Mouse (Mus musculus) E14TG2a.4 (cell line): ENCODE data around the gene Pheta1.

Source experiments
- H3K27me3 ChIP-seq: 2 replicates; pipeline ENCODE4 v1.6.1; 2014; ENCODE audit warnings: low read length, control low read depth; ENCODE audit not compliant: insufficient read depth
- H3K36me3 ChIP-seq: 2 replicates; pipeline ENCODE4 v1.6.1; 2014; ENCODE audit warnings: low read length, control low read depth; ENCODE audit not compliant: insufficient read depth
- H3K4me1 ChIP-seq: replicated peaks from 2 replicates; pipeline ENCODE4 v1.6.1; 2014; ENCODE audit warnings: low read depth, low read length, control low read depth
- H3K4me3 ChIP-seq: replicated peaks from 2 replicates; pipeline ENCODE4 v1.5.1; 2014; ENCODE audit warnings: mild to moderate bottlenecking, low read length
- H3K9me3 ChIP-seq: 2 replicates; pipeline ENCODE4 v1.6.1; 2014; ENCODE audit warnings: low read length, control low read depth
- CTCF ChIP-seq: conservative IDR thresholded peaks from 2 replicates; pipeline ENCODE4 v1.5.1; 2014; ENCODE audit warnings: low read length
- NANOG ChIP-seq: IDR thresholded peaks from 2 replicates; pipeline ENCODE4 v1.6.1; 2014; ENCODE audit warnings: borderline replicate concordance, low read length, mixed read lengths
- POU5F1 ChIP-seq: IDR thresholded peaks from 2 replicates; pipeline ENCODE4 v1.6.1; 2014; ENCODE audit warnings: low read length, borderline replicate concordance

Pheta1 gene

DNA sequence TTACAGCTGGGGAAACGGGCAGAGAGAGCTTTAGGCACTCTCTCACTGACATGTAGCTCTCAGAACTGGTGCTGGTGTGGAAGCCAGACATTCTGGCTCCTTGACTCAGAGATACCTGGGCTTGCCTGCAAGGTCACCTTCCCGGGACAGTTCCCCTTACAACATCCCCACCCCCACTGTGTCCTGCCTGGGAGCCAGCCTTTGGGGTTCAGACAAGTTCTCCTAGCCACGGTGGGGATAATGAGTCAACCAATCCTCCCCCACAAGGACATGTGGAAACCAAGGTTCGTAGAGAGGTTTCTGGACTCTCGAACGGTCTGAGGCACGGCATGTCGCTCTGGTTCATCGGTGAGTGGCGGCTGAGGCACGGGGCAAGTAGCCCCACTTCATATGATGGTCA is 8.0 kb downstream of the Pheta1 start:
- Histone ChIP-seq H3K27me3 (peaks cover 30% of the 10 kb centered on the region), H3K9me3 (0 out of 2 replicates have a peak, but pooled peaks cover 4% of the 10 kb centered on the region), H3K36me3 (peaks cover 14% of the 10 kb centered on the region), H3K4me3 (no peak overlapping the region), H3K4me1 (peaks cover 35% of the 10 kb centered on the region)
- TF ChIP-seq NANOG = no peak
- TF ChIP-seq CTCF = no peak
- TF ChIP-seq POU5F1 = no peak

DNA sequence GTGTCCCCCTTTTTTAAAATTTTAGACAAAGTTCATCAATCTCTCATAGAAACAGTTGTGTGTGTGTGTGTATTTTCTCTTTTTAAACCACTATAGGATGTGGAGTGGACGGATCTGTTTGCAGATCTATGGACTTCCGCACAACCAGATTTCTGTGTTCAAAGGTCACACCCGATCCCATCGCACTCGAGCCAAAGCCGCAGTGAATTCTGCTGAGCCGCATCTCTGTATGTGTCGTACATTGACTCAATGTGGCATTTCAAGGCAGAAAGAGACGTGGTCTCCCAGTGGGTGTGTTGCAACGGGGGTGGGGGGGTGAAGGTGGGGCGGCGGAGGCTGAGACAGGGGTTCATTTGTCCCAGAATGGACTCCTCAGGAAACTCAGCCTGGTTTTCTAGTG is 9.6 kb downstream of the Pheta1 start:
- TF ChIP-seq NANOG = no peak
- TF ChIP-seq POU5F1 = no peak
- TF ChIP-seq CTCF = no peak
- 0 out of 2 replicates have a peak, but pooled peaks cover 4% of the 10 kb centered on the region for H3K9me3 ChIP-seq
- H3K27me3 ChIP-seq = peaks cover 13% of the 10 kb centered on the region; the same call in 1 of the 2 replicates
- peaks cover 10% of the 10 kb centered on the region for H3K36me3 ChIP-seq
- peaks cover 24% of the 10 kb centered on the region for H3K4me1 ChIP-seq
- H3K4me3 ChIP-seq = no peak overlapping the region

DNA sequence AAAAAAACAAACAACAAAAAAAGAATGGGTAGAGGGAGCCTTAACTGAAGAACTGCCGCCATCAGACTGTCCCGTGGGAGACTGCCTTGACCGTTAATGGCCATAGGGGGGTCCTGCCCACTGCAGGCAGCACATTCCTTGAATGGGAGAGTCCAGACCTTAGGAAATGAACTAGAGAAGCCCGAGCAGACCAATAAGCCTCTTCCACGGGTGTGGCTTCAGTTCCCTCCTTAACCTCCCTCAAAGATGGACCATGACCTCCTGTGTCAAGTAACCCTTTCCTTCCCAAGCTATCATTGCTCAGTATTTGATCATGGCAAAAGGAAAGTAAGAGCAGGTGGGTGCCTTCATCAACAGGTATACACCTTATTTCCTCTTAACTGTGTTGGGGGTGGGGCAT is 13.2 kb downstream of the Pheta1 start:
- TF ChIP-seq NANOG (no peak), POU5F1 (no peak), CTCF (no peak)
- Histone ChIP-seq H3K4me1 (peaks cover 32% of the 10 kb centered on the region), H3K27me3 (peaks cover 17% of the 10 kb centered on the region; the same call in 1 of the 2 replicates), H3K9me3 (0 out of 2 replicates have a peak, but pooled peaks cover 4% of the 10 kb centered on the region), H3K4me3 (no peak overlapping the region), H3K36me3 (no peaks in the 10 kb centered on the region)

DNA sequence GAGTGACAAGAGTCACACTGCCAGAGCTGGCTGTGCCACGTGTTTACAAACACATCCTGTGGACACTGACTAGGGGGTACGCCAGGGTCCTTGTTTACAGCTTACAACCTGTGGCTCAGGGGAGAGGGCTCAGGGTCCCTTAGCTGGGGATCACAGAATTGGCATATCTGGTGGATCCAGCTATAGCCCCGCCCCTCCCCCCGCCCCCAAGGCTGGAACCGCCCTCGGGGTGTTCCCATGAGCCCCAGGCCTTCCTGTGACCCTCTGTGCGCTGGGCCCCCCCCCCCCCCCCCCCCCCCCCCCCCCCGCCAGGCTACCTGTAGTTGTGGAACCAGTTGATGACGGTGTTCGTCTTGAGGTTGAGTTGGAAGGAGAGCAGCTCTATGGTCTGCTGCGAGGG is 15.5 kb downstream of the Pheta1 start:
- Histone ChIP-seq H3K4me3 (peak overlapping the region; percentile 65), H3K9me3 (0 out of 2 replicates have a peak, but pooled peaks cover 4% of the 10 kb centered on the region), H3K4me1 (peaks cover 46% of the 10 kb centered on the region), H3K36me3 (no peaks in the 10 kb centered on the region), H3K27me3 (peaks cover 34% of the 10 kb centered on the region)
- no peak for TF ChIP-seq CTCF
- TF ChIP-seq POU5F1 = no peak

DNA sequence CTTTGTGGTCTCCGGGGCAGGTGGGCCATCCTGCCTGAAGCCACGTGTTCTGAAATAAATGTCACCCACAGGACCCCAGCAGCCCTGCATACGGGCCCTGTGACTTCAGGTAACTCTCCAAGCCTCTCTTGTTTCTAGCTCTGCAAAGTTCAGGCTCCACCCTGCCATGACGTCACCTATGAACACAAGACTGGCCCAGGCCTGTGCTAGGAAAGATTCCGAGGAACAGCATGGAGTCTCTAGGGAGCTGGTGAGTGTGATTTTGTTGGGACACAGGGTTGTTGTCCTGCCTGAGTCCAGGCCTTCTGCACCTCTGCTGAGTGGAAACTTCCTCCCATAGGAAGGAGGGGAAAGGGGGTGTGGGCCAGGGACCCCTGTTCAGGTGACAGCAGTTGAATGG is 19.2 kb downstream of the Pheta1 start:
- Histone ChIP-seq H3K36me3 (no peaks in the 10 kb centered on the region), H3K4me1 (peaks cover 61% of the 10 kb centered on the region), H3K9me3 (no peaks in the 10 kb centered on the region), H3K4me3 (peak overlapping the region; percentile 3; the same call in 1 of the 2 replicates), H3K27me3 (peaks cover 31% of the 10 kb centered on the region)
- no peak for TF ChIP-seq POU5F1
- no peak for TF ChIP-seq CTCF
- TF ChIP-seq NANOG = no peak

DNA sequence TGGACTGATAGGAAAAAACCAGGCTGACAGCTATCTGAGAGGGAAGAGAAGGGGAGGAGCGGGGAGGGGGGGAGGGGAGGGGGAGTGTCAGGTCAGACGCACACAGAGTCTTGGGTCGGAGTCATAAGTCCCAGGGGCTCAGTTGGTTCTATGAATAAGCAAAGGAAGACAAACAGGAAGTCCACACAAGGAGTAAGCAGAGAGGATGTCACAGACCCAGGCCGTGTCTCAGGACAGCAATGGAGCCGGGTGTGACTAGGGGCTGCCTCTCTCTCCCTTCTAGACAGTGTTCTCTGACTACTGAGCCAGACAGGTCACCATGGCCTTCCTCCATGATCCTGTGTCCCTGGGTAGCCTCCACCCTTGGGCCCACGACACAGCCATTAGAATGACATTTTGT is 22.0 kb downstream of the Pheta1 start:
- no peak for TF ChIP-seq NANOG
- TF ChIP-seq POU5F1 = no peak
- TF ChIP-seq CTCF = no peak
- Histone ChIP-seq H3K4me3 (no peak overlapping the region), H3K9me3 (no peaks in the 10 kb centered on the region), H3K27me3 (peaks cover 40% of the 10 kb centered on the region), H3K4me1 (peaks cover 54% of the 10 kb centered on the region), H3K36me3 (no peaks in the 10 kb centered on the region)

- Histone ChIP-seq H3K4me1 (peaks cover 51% of the 10 kb centered on the region), H3K4me3 (no peak overlapping the region), H3K27me3 (peaks cover 38% of the 10 kb centered on the region), H3K36me3 (no peaks in the 10 kb centered on the region), H3K9me3 (no peaks in the 10 kb centered on the region)
- TF ChIP-seq CTCF (no peak), NANOG (no peak), POU5F1 (no peak)
Observed at GRCm38 (mm10) chr5:121871515-121872030, 22.8 kb downstream of the Pheta1 start.

DNA sequence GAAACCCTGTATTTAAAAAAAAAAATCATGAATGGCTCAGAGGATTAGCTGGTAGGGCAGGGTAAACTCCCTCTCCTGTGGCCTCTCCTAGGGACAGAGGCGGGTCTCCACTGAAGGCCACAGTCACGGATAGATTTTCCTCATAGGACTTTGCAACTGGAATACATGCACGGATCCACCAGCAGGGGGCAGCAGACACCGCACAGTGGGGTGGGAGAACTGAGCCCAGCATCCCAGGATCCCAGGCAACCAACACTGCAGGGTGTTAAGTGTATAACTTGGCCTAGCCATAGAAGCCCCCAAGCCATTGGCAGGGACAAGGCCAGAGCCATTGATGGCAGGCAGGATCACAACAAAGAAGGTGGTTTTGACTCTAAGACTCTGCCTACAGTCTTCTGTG is 23.4 kb downstream of the Pheta1 start:
- TF ChIP-seq CTCF (peak; percentile 80), NANOG (no peak), POU5F1 (no peak)
- Histone ChIP-seq H3K9me3 (no peaks in the 10 kb centered on the region), H3K4me3 (no peak overlapping the region), H3K36me3 (no peaks in the 10 kb centered on the region), H3K4me1 (peaks cover 50% of the 10 kb centered on the region), H3K27me3 (peaks cover 34% of the 10 kb centered on the region)

DNA sequence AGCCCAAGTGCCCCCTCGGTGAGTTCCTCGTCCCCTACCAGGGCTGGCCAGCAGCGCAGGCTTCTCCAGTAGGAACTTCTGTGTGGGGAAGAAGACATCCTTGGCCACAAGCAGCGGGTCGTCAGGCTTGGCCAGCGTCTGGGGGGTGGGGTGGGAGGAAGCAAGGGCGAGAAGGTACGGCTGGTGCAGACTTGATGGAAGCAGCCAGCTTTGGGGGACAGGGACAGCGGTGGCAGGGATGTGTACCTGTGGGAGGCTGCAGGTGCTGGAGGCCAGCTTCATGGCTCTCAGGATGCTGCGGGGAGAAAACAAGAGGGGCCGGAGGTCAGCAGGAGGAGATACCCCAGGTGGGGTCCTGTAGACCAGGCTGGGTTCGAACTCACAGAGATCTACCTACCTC is 26.3 kb downstream of the Pheta1 start:
- Histone ChIP-seq H3K9me3 (no peaks in the 10 kb centered on the region), H3K4me3 (no peak overlapping the region), H3K27me3 (peaks cover 11% of the 10 kb centered on the region), H3K4me1 (peaks cover 44% of the 10 kb centered on the region), H3K36me3 (no peaks in the 10 kb centered on the region)
- TF ChIP-seq CTCF = no peak
